Mouse (Mus musculus) forebrain, embryonic 14.5 days (tissue): Measurements from ENCODE around the gene Sacm1l. TPM values are rescaled to one million over a fixed set of nuclear protein-coding genes. Genes with fewer than 3 reads are reported as not detected.

Source experiments
- ATAC-seq: fragments of 200-750 bp; cut with Nextera tagmentation; 2 replicates; pipeline ENCODE4 v1.8.0; 2017; ENCODE audit warnings: mild to moderate bottlenecking, moderate library complexity
- DNase-seq: peaks from one replicate; pipeline ENCODE4 v3.0.0-alpha.2; 2015; ENCODE audit warnings: low spot score
- H3K27ac ChIP-seq: fragments of 300-500 bp; sonication (generic); 2 replicates; pipeline ENCODE4 v1.5.1; 2014; ENCODE audit warnings: low read depth, mild to moderate bottlenecking, control low read depth, low read length, moderate library complexity
- H3K27me3 ChIP-seq: fragments of 300-500 bp; sonication (generic); replicated peaks from 2 replicates; pipeline ENCODE4 v1.6.1; 2014; ENCODE audit warnings: low read length, control low read depth, mixed read lengths; ENCODE audit not compliant: control insufficient read depth, insufficient read depth
- H3K36me3 ChIP-seq: fragments of 300-500 bp; sonication (generic); 2 replicates; pipeline ENCODE4 v1.6.1; 2014; ENCODE audit warnings: low read length, control low read depth; ENCODE audit not compliant: control insufficient read depth, insufficient read depth
- H3K4me1 ChIP-seq: fragments of 300-500 bp; sonication (generic); 2 replicates; pipeline ENCODE4 v1.6.1; 2014; ENCODE audit warnings: antibody characterized with exemption, low read length, control low read depth; ENCODE audit not compliant: control insufficient read depth, insufficient read depth
- H3K4me2 ChIP-seq: fragments of 300-500 bp; sonication (generic); 2 replicates; pipeline ENCODE4 v1.6.1; 2014; ENCODE audit warnings: mild to moderate bottlenecking, control low read depth, low read length
- H3K4me3 ChIP-seq: fragments of 300-500 bp; sonication (generic); 2 replicates; pipeline ENCODE4 v1.5.1; 2014; ENCODE audit warnings: low read depth, low read length, control low read depth
- H3K9ac ChIP-seq: fragments of 300-500 bp; sonication (generic); 2 replicates; pipeline ENCODE4 v1.6.1; 2014; ENCODE audit warnings: mild to moderate bottlenecking, low read length, control low read depth, moderate library complexity
- H3K9me3 ChIP-seq: fragments of 300-500 bp; sonication (generic); replicated peaks from 2 replicates; pipeline ENCODE4 v1.6.1; 2016; ENCODE audit warnings: low read length, control low read depth, mixed read lengths; ENCODE audit not compliant: control insufficient read depth
- WGBS: fragments of 180-500 bp; shearing (Covaris S2); extraction: QIAGEN DNeasy Blood & Tissue Kit; methylation state at CpG from one replicate; pipeline ENCODE4 v1.1.7; 2014; 5-methylcytosine and 5-hydroxymethylcytosine counted together
- polyA plus RNA-seq: library from polyadenylated mRNA; unstranded; fragments of >200 nt; fragmentation: Nextera tagmentation; extraction: Ambion mirVana; gene quantifications from 2 replicates; pipeline ENCODE4 v1.2.1, GENCODE M21; 2014

Gene Sacm1l
- polyA plus RNA-seq, 1 experiment from 2014 or later, result 46.3 TPM

- Histone ChIP-seq H3K27ac (no peak overlapping the region), H3K4me1 (no peaks in the 10 kb centered on the region), H3K36me3 (peaks cover 44% of the 10 kb centered on the region), H3K27me3 (no peaks in the 10 kb centered on the region), H3K9ac (no peak overlapping the region), H3K9me3 (no peaks in the 10 kb centered on the region), H3K4me2 (no peak overlapping the region), H3K4me3 (no peak overlapping the region)
- no peak for DNase-seq
- ATAC-seq, result no peak
- 89% methylated on average over 7 of the region's 7 CpGs for WGBS
These were observed 59.8 kb downstream of the Sacm1l start for GRCm38 (mm10) chr9:123589240-123589910.

GRCm38 (mm10) chr9:123595194-123595593 lies 65.6 kb downstream of the Sacm1l start:
- WGBS, result over 99% methylated on average over 4 of the region's 4 CpGs
- H3K4me2 ChIP-seq, result no peak overlapping the region
- no peaks in the 10 kb centered on the region for H3K4me1 ChIP-seq
- no peak overlapping the region for H3K4me3 ChIP-seq
- ATAC-seq, result no peak
- H3K36me3 ChIP-seq, result peaks cover 29% of the 10 kb centered on the region
- H3K27ac ChIP-seq, result no peak overlapping the region
- no peaks in the 10 kb centered on the region for H3K27me3 ChIP-seq
- H3K9ac ChIP-seq, result no peak overlapping the region
- H3K9me3 ChIP-seq, result no peaks in the 10 kb centered on the region
- DNase-seq, result no peak

- Histone ChIP-seq H3K27ac (no peak overlapping the region), H3K9me3 (no peaks in the 10 kb centered on the region), H3K4me3 (no peak overlapping the region), H3K27me3 (no peaks in the 10 kb centered on the region), H3K4me2 (no peak overlapping the region), H3K4me1 (no peaks in the 10 kb centered on the region), H3K36me3 (peaks cover 17% of the 10 kb centered on the region; the same call in 1 of the 2 replicates), H3K9ac (no peak overlapping the region)
- no peak for DNase-seq
- WGBS, result 93% methylated on average over 2 of the region's 2 CpGs
- no peak for ATAC-seq
These were observed 67.4 kb downstream of the Sacm1l start for GRCm38 (mm10) chr9:123596910-123597309.

DNA sequence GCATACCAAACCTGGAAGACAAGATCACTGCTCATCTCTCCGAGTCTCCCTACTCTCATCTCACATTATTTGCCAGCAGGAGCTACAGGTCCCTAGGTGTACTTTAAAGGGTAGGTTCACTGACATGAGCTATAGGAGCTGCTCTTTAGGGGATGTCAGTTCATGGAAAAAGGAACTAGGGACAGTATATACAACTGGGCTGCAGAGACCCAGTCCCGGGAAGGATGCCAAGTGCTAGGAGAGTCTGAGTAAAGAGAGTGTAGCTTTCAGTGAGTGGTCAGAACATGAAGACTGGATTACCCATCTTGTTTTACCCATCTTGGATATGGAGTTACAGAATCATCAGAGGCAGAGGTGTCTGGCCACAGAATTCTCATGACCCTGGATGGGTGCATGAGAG lies 67.8 kb downstream of the Sacm1l start:
- Histone ChIP-seq H3K4me1 (no peaks in the 10 kb centered on the region), H3K4me2 (no peak overlapping the region), H3K27ac (no peak overlapping the region), H3K9me3 (no peaks in the 10 kb centered on the region), H3K4me3 (no peak overlapping the region), H3K36me3 (peaks cover 17% of the 10 kb centered on the region; the same call in 1 of the 2 replicates), H3K27me3 (no peaks in the 10 kb centered on the region), H3K9ac (no peak overlapping the region)
- WGBS, result 94% methylated on average over 2 of the region's 2 CpGs
- no peak for ATAC-seq
- no peak for DNase-seq

GRCm38 (mm10) chr9:123601529-123601928 lies 72.0 kb downstream of the Sacm1l start:
- WGBS, result 79% methylated on average over 1 of the region's 1 CpGs
- no peak overlapping the region for H3K9ac ChIP-seq
- H3K4me2 ChIP-seq, result no peak overlapping the region
- no peak overlapping the region for H3K4me3 ChIP-seq
- H3K27ac ChIP-seq, result no peak overlapping the region
- no peaks in the 10 kb centered on the region for H3K4me1 ChIP-seq
- no peaks in the 10 kb centered on the region for H3K27me3 ChIP-seq
- no peak for DNase-seq
- no peaks in the 10 kb centered on the region for H3K36me3 ChIP-seq
- no peak for ATAC-seq
- no peaks in the 10 kb centered on the region for H3K9me3 ChIP-seq

- no peaks in the 10 kb centered on the region for H3K4me1 ChIP-seq
- no peak overlapping the region for H3K9ac ChIP-seq
- WGBS, result 90% methylated on average over 5 of the region's 5 CpGs
- no peak for DNase-seq
- no peaks in the 10 kb centered on the region for H3K9me3 ChIP-seq
- no peak overlapping the region for H3K27ac ChIP-seq
- no peaks in the 10 kb centered on the region for H3K27me3 ChIP-seq
- ATAC-seq, result no peak
- no peaks in the 10 kb centered on the region for H3K36me3 ChIP-seq
- H3K4me2 ChIP-seq, result no peak overlapping the region
- H3K4me3 ChIP-seq, result no peak overlapping the region
These were observed 90.9 kb downstream of the Sacm1l start for GRCm38 (mm10) chr9:123620311-123621098.

DNA sequence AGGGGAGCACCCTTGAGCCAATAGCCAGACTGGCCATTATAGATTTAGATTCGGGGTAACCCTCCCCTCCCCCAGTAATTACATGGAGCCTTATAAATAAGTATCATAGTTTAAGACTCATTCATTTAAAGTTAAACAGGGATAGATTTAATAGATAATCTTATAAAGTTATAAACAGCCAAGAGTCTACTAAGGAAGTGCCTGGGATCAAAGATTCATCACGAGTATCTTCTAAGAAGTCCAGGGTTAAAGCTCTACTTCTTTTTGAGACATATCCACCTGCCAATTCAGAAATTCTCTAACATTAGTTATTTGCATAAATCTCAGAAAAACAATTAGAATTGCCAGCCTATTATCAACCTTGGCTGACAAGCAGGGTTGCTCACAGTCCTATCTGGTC lies 95.2 kb downstream of the Sacm1l start:
- Histone ChIP-seq H3K4me3 (no peak overlapping the region), H3K36me3 (no peaks in the 10 kb centered on the region), H3K27me3 (no peaks in the 10 kb centered on the region), H3K9me3 (no peaks in the 10 kb centered on the region), H3K9ac (no peak overlapping the region), H3K27ac (no peak overlapping the region), H3K4me1 (no peaks in the 10 kb centered on the region), H3K4me2 (no peak overlapping the region)
- DNase-seq (no peak), ATAC-seq (no peak)
- WGBS, result 92% methylated on average over 2 of the region's 2 CpGs

GRCm38 (mm10) chr9:123625821-123626220 lies 96.3 kb downstream of the Sacm1l start:
- Histone ChIP-seq H3K27ac (no peak overlapping the region), H3K4me1 (no peaks in the 10 kb centered on the region), H3K9ac (no peak overlapping the region), H3K36me3 (no peaks in the 10 kb centered on the region), H3K4me3 (no peak overlapping the region), H3K27me3 (no peaks in the 10 kb centered on the region), H3K9me3 (no peaks in the 10 kb centered on the region), H3K4me2 (no peak overlapping the region)
- WGBS, result 95% methylated on average over 11 of the region's 11 CpGs
- DNase-seq, result no peak
- ATAC-seq, result no peak

GRCm38 (mm10) chr9:123631666-123632065 lies 102.1 kb downstream of the Sacm1l start:
- Histone ChIP-seq H3K4me1 (no peaks in the 10 kb centered on the region), H3K9me3 (no peaks in the 10 kb centered on the region), H3K9ac (no peak overlapping the region), H3K36me3 (no peaks in the 10 kb centered on the region), H3K27me3 (no peaks in the 10 kb centered on the region), H3K27ac (no peak overlapping the region), H3K4me3 (no peak overlapping the region), H3K4me2 (no peak overlapping the region)
- 88% methylated on average over 3 of the region's 3 CpGs for WGBS
- ATAC-seq, result no peak
- no peak for DNase-seq
